Mouse (Mus musculus) retina, postnatal 7 days (tissue): Measurements from ENCODE around the gene Lrrc8b.

ENCODE experiments used
- DNase-seq: peaks from one replicate; pipeline ENCODE4 v3.0.0-alpha.2; 2012; ENCODE audit warnings: low read depth, low spot score

Gene Lrrc8b

GRCm38 (mm10) chr5:105415198-105415791 is at the start of gene Lrrc8b:
Gene Lrrc8b (plus strand): TSS chr5:105415775.
- peak; percentile 79 for DNase-seq

GRCm38 (mm10) chr5:105381482-105381881 is 34.1 kb upstream of the Lrrc8b start:
- DNase-seq: no peak

GRCm38 (mm10) chr5:105390346-105390745 is 25.2 kb upstream of the Lrrc8b start:
- DNase-seq: no peak

GRCm38 (mm10) chr5:105393731-105394130 is 21.8 kb upstream of the Lrrc8b start:
- no peak for DNase-seq

- no peak for DNase-seq
Measured at GRCm38 (mm10) chr5:105395188-105395587, 20.4 kb upstream of the Lrrc8b start.

- no peak for DNase-seq
Measured at GRCm38 (mm10) chr5:105398966-105399365, 16.6 kb upstream of the Lrrc8b start.

- peak; percentile 52 for DNase-seq
Measured at GRCm38 (mm10) chr5:105399631-105400423, 15.7 kb upstream of the Lrrc8b start.

GRCm38 (mm10) chr5:105400424-105401375 is 14.9 kb upstream of the Lrrc8b start:
- no peak for DNase-seq

- no peak for DNase-seq
Measured at GRCm38 (mm10) chr5:105401536-105401935, 14.0 kb upstream of the Lrrc8b start.

GRCm38 (mm10) chr5:105404961-105405360 is 10.6 kb upstream of the Lrrc8b start:
- DNase-seq: peak; percentile 53

- DNase-seq: no peak
Measured at GRCm38 (mm10) chr5:105407661-105408060, 7.9 kb upstream of the Lrrc8b start.

GRCm38 (mm10) chr5:105409092-105409491 is 6.5 kb upstream of the Lrrc8b start:
- no peak for DNase-seq

- DNase-seq: no peak
Measured at GRCm38 (mm10) chr5:105410521-105411293, 4.9 kb upstream of the Lrrc8b start.

GRCm38 (mm10) chr5:105411294-105411570 is 4.3 kb upstream of the Lrrc8b start:
- no peak for DNase-seq

GRCm38 (mm10) chr5:105411768-105412167 is 3.8 kb upstream of the Lrrc8b start:
- no peak for DNase-seq

- no peak for DNase-seq
Measured at GRCm38 (mm10) chr5:105412634-105413033, 2.9 kb upstream of the Lrrc8b start.

- no peak for DNase-seq
Measured at GRCm38 (mm10) chr5:105414341-105415120, 1.0 kb upstream of the Lrrc8b start.

- no peak for DNase-seq
Measured at GRCm38 (mm10) chr5:105415951-105416675, 538 bp downstream of the Lrrc8b start.

GRCm38 (mm10) chr5:105417217-105417616 is 1.6 kb downstream of the Lrrc8b start:
- DNase-seq: no peak

GRCm38 (mm10) chr5:105418364-105418763 is 2.8 kb downstream of the Lrrc8b start:
- no peak for DNase-seq
